Mouse (Mus musculus) heart, postnatal 0 days (tissue): ENCODE results near the gene Lrch4. TPM values are rescaled to one million over a fixed set of nuclear protein-coding genes. Genes with fewer than 3 reads are reported as not detected.

Experiments used
- ATAC-seq: fragments of 200-750 bp; cut with Nextera tagmentation; 2 replicates; pipeline ENCODE4 v1.8.0; 2017; ENCODE audit warnings: low read depth, moderate number of reproducible peaks, moderate library complexity; ENCODE audit not compliant: insufficient read depth
- DNase-seq: peaks from one replicate; pipeline ENCODE4 v3.0.0-alpha.2; 2016; ENCODE audit warnings: low spot score
- H3K27ac ChIP-seq: fragments of 300-500 bp; sonication (generic); 2 replicates; pipeline ENCODE4 v1.5.1; 2014; ENCODE audit warnings: low read depth, mild to moderate bottlenecking
- H3K27me3 ChIP-seq: fragments of 300-500 bp; sonication (generic); 2 replicates; pipeline ENCODE4 v1.6.1; 2014; ENCODE audit warnings: low read length, mixed read lengths; ENCODE audit not compliant: control insufficient read depth, insufficient read depth
- H3K36me3 ChIP-seq: fragments of 300-500 bp; sonication (generic); replicated peaks from 2 replicates; pipeline ENCODE4 v1.6.1; 2014; ENCODE audit warnings: low read length, mixed read lengths; ENCODE audit not compliant: control insufficient read depth, insufficient read depth
- H3K4me1 ChIP-seq: fragments of 300-500 bp; sonication (generic); 2 replicates; pipeline ENCODE4 v1.6.1; 2014; ENCODE audit warnings: antibody characterized with exemption; ENCODE audit not compliant: control insufficient read depth, insufficient read depth
- H3K4me2 ChIP-seq: fragments of 300-500 bp; sonication (generic); 2 replicates; pipeline ENCODE4 v1.6.1; 2014; ENCODE audit warnings: low read depth, mild to moderate bottlenecking, low read length, moderate library complexity
- H3K4me3 ChIP-seq: fragments of 300-500 bp; sonication (generic); 2 replicates; pipeline ENCODE4 v1.5.1; 2014; ENCODE audit warnings: low read depth, low read length
- H3K9ac ChIP-seq: fragments of 300-500 bp; sonication (generic); replicated peaks from 2 replicates; pipeline ENCODE4 v1.6.1; 2014; ENCODE audit warnings: low read depth, low read length, mixed read lengths
- H3K9me3 ChIP-seq: fragments of 300-500 bp; sonication (generic); replicated peaks from 2 replicates; pipeline ENCODE4 v1.6.1; 2016; ENCODE audit warnings: low read length; ENCODE audit not compliant: control insufficient read depth
- EP300 ChIP-seq: IDR thresholded peaks from 2 replicates; pipeline ENCODE4 v1.6.1; 2016; ENCODE audit warnings: antibody characterized with exemption, low read depth
- WGBS: fragments of 180-500 bp; shearing (Covaris S2); extraction: QIAGEN DNeasy Blood & Tissue Kit; methylation state at CpG from one replicate; pipeline ENCODE4 v1.1.7; 2014; 5-methylcytosine and 5-hydroxymethylcytosine counted together
- polyA plus RNA-seq: library from polyadenylated mRNA; unstranded; fragments of >200 nt; fragmentation: Nextera tagmentation; extraction: Ambion mirVana; gene quantifications from 2 replicates; pipeline ENCODE4 v1.2.1, GENCODE M21; 2015
- total RNA-seq: library from RNA; depleted of rRNA; stranded (reverse); fragments of >200 nt; gene quantifications from 2 replicates; pipeline ENCODE4 v1.2.3, GENCODE M21; 2014; ENCODE audit warnings: low replicate concordance; rRNA removed

Lrch4 gene
- total and polyA plus RNA-seq, 2 experiments from 2014 or later = 12.7 to 15.9 TPM

DNA sequence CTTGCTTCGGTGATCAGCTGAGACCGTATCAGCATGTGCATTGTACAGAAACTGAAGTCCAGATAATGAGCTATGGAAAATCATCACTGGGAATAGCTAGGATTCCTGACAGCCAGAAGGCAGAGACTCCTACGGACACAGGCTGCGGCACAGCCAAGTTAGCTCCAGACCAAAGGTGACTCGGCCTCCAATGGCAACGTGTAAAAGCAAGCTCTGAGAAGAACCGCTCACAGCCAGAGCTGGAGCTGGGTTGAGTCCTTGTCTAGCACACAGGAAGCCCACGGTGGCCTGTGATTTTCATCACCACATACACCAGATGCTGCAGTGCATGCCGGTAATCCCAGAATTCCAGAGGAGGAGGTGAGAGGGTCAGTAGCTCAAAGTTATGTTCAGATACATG, 61.6 kb downstream of the Lrch4 start:
- H3K27me3 ChIP-seq = no peaks in the 10 kb centered on the region
- H3K4me2 ChIP-seq = no peak overlapping the region; the same call in 1 of the 2 replicates
- H3K4me3 ChIP-seq = no peak overlapping the region
- WGBS = 16% methylated on average over 9 of the region's 9 CpGs
- DNase-seq (no peak), ATAC-seq (peak; percentile 36; the same call in 1 of the 2 replicates)
- no peaks in the 10 kb centered on the region for H3K9me3 ChIP-seq
- peak overlapping the region; percentile 73 for H3K27ac ChIP-seq
- H3K4me1 ChIP-seq = 0 out of 2 replicates have a peak, but pooled peaks cover 8% of the 10 kb centered on the region
- H3K36me3 ChIP-seq = no peaks in the 10 kb centered on the region
- no peak overlapping the region for H3K9ac ChIP-seq
- no peak for TF ChIP-seq EP300

Other genes with a start within 250 kb of the Lrch4 start
- under 0.01 and 0.43 TPM in 2 replicates for gene Zan, start 152.1 kb upstream of the Lrch4 start, total RNA-seq
- gene Zan, start 152.1 kb upstream of the Lrch4 start, polyA plus RNA-seq = 0.04 TPM in 2 replicates
- gene Pop7, start 126.6 kb upstream of the Lrch4 start, total RNA-seq = 40.1 and 61.3 TPM in 2 replicates
- 39.9 and 40.6 TPM in 2 replicates for gene Pop7, start 126.6 kb upstream of the Lrch4 start, polyA plus RNA-seq
- 12.0 and 17.7 TPM in 2 replicates for gene Gigyf1, start 110.6 kb upstream of the Lrch4 start, total RNA-seq
- 7.2 TPM in 2 replicates for gene Gigyf1, start 110.6 kb upstream of the Lrch4 start, polyA plus RNA-seq
- not detected in 2 replicates for gene Epo, start 95.9 kb upstream of the Lrch4 start, total RNA-seq
- gene Epo, start 95.9 kb upstream of the Lrch4 start, polyA plus RNA-seq = not detected in 2 replicates
- gene Gnb2, start 95.6 kb upstream of the Lrch4 start, total RNA-seq = 599 and 872 TPM in 2 replicates
- 301 TPM in 2 replicates for gene Gnb2, start 95.6 kb upstream of the Lrch4 start, polyA plus RNA-seq
- not detected in 2 replicates for gene Actl6b, start 75.6 kb upstream of the Lrch4 start, total RNA-seq
- gene Actl6b, start 75.6 kb upstream of the Lrch4 start, polyA plus RNA-seq = not detected in 2 replicates
- 0.50 TPM in 1 of 2 replicates, not detected in the other for gene Tfr2, start 59.3 kb upstream of the Lrch4 start, total RNA-seq
- 0.07 and 0.12 TPM in 2 replicates for gene Tfr2, start 59.3 kb upstream of the Lrch4 start, polyA plus RNA-seq
- 9.3 TPM in 1 of 2 replicates, not detected in the other for gene Mospd3, start 28.1 kb upstream of the Lrch4 start, total RNA-seq
- gene Mospd3, start 28.1 kb upstream of the Lrch4 start, polyA plus RNA-seq = 18.3 and 19.7 TPM in 2 replicates
- gene Pcolce, start 15.3 kb upstream of the Lrch4 start, total RNA-seq = 172 and 201 TPM in 2 replicates
- gene Pcolce, start 15.3 kb upstream of the Lrch4 start, polyA plus RNA-seq = 116 and 122 TPM in 2 replicates
- gene Fbxo24, start 119 bp upstream of the Lrch4 start, total RNA-seq = 0.65 TPM in 1 of 2 replicates, not detected in the other
- 0.11 and 0.16 TPM in 2 replicates for gene Fbxo24, start 119 bp upstream of the Lrch4 start, polyA plus RNA-seq
- gene Gm20605, start 54 bp downstream of the Lrch4 start, total RNA-seq = 1.6 and 5.3 TPM in 2 replicates
- 1.8 and 2.5 TPM in 2 replicates for gene Gm20605, start 54 bp downstream of the Lrch4 start, polyA plus RNA-seq
- gene Sap25, start 12.2 kb downstream of the Lrch4 start, total RNA-seq = 10.4 TPM in 1 of 2 replicates, not detected in the other
- 1.5 and 2.8 TPM in 2 replicates for gene Sap25, start 12.2 kb downstream of the Lrch4 start, polyA plus RNA-seq
- gene Irs3, start 16.6 kb downstream of the Lrch4 start, total RNA-seq = 7.6 TPM in 1 of 2 replicates, not detected in the other
- gene Irs3, start 16.6 kb downstream of the Lrch4 start, polyA plus RNA-seq = 0.08 and 0.23 TPM in 2 replicates
- 27.0 and 28.8 TPM in 2 replicates for gene Agfg2, start 55.6 kb downstream of the Lrch4 start, total RNA-seq
- gene Agfg2, start 55.6 kb downstream of the Lrch4 start, polyA plus RNA-seq = 14.3 and 15.5 TPM in 2 replicates
- 1.3 and 5.8 TPM in 2 replicates for gene Nyap1, start 112.5 kb downstream of the Lrch4 start, total RNA-seq
- 0.56 and 0.65 TPM in 2 replicates for gene Nyap1, start 112.5 kb downstream of the Lrch4 start, polyA plus RNA-seq
- 167 and 192 TPM in 2 replicates for gene Tsc22d4, start 116.6 kb downstream of the Lrch4 start, total RNA-seq
- gene Tsc22d4, start 116.6 kb downstream of the Lrch4 start, polyA plus RNA-seq = 221 and 232 TPM in 2 replicates
- 24.0 and 24.5 TPM in 2 replicates for gene Ppp1r35, start 149.7 kb downstream of the Lrch4 start, total RNA-seq
- 10.4 and 15.4 TPM in 2 replicates for gene Ppp1r35, start 149.7 kb downstream of the Lrch4 start, polyA plus RNA-seq
- gene Mepce, start 158.5 kb downstream of the Lrch4 start, total RNA-seq = 18.0 and 19.6 TPM in 2 replicates
- gene Mepce, start 158.5 kb downstream of the Lrch4 start, polyA plus RNA-seq = 5.0 and 5.4 TPM in 2 replicates
- gene Zcwpw1, start 158.7 kb downstream of the Lrch4 start, total RNA-seq = 1.4 and 8.7 TPM in 2 replicates
- 2.2 and 3.6 TPM in 2 replicates for gene Zcwpw1, start 158.7 kb downstream of the Lrch4 start, polyA plus RNA-seq
- 3.7 and 78.0 TPM in 2 replicates for gene Pilra, start 207.2 kb downstream of the Lrch4 start, total RNA-seq
- gene Pilra, start 207.2 kb downstream of the Lrch4 start, polyA plus RNA-seq = 2.0 TPM in 2 replicates
- gene Pilrb1, start 229.0 kb downstream of the Lrch4 start, total RNA-seq = 0.66 TPM in 1 of 2 replicates, not detected in the other
- gene Pilrb1, start 229.0 kb downstream of the Lrch4 start, polyA plus RNA-seq = 0.45 and 0.75 TPM in 2 replicates
- gene Pilrb2, start 242.7 kb downstream of the Lrch4 start, total RNA-seq = 2.4 TPM in 1 of 2 replicates, not detected in the other
- 1.2 and 1.6 TPM in 2 replicates for gene Pilrb2, start 242.7 kb downstream of the Lrch4 start, polyA plus RNA-seq